Mouse (Mus musculus) ES-E14 (cell line): ENCODE data around the gene Lenep.

Experiments
- HCFC1 ChIP-seq: IDR thresholded peaks from 2 replicates; pipeline ENCODE4 v1.6.1; 2012; ENCODE audit warnings: low read length, inconsistent platforms, borderline replicate concordance; ENCODE audit not compliant: insufficient read depth
- MAFK ChIP-seq: IDR thresholded peaks from 2 replicates; pipeline ENCODE4 v1.6.1; 2014; ENCODE audit warnings: mild to moderate bottlenecking, low read depth, low read length, inconsistent platforms; ENCODE audit not compliant: insufficient read depth
- ZC3H11A ChIP-seq: IDR thresholded peaks from 2 replicates; pipeline ENCODE4 v1.6.1; 2012; ENCODE audit warnings: low read depth, mild to moderate bottlenecking, inconsistent platforms, low read length, borderline replicate concordance
- ZNF384 ChIP-seq: IDR thresholded peaks from 2 replicates; pipeline ENCODE4 v1.6.1; 2012; ENCODE audit warnings: low read depth, low read length, inconsistent platforms

- TF ChIP-seq ZC3H11A (no peak), MAFK (no peak), ZNF384 (no peak), HCFC1 (no peak)
Observed at GRCm38 (mm10) chr3:89360237-89360636, 42.4 kb downstream of the Lenep start.
